Mouse (Mus musculus) hindbrain, embryonic 12.5 days (tissue): Measurements from ENCODE around the gene Nat9. TPM values are rescaled to one million over a fixed set of nuclear protein-coding genes. Genes with fewer than 3 reads are reported as not detected.

Experiments used
- ATAC-seq: fragments of 200-750 bp; cut with Nextera tagmentation; 2 replicates; pipeline ENCODE4 v1.8.0; 2017; ENCODE audit warnings: moderate TSS enrichment; ENCODE audit not compliant: low FRiP score
- H3K27ac ChIP-seq: fragments of 300-500 bp; sonication (generic); 2 replicates; pipeline ENCODE4 v1.5.1; 2016; ENCODE audit warnings: mild to moderate bottlenecking
- H3K27me3 ChIP-seq: fragments of 300-500 bp; sonication (generic); 2 replicates; pipeline ENCODE4 v1.6.1; 2016; ENCODE audit warnings: mild to moderate bottlenecking
- H3K36me3 ChIP-seq: fragments of 300-500 bp; sonication (generic); 2 replicates; pipeline ENCODE4 v1.6.1; 2016; ENCODE audit warnings: mild to moderate bottlenecking
- H3K4me1 ChIP-seq: fragments of 300-500 bp; sonication (generic); 2 replicates; pipeline ENCODE4 v1.6.1; 2016
- H3K4me2 ChIP-seq: fragments of 300-500 bp; sonication (generic); replicated peaks from 2 replicates; pipeline ENCODE4 v1.6.1; 2016; ENCODE audit warnings: mild to moderate bottlenecking
- H3K4me3 ChIP-seq: fragments of 300-500 bp; sonication (generic); 2 replicates; pipeline ENCODE4 v1.5.1; 2016; ENCODE audit warnings: mild to moderate bottlenecking
- H3K9ac ChIP-seq: fragments of 300-500 bp; sonication (generic); 2 replicates; pipeline ENCODE4 v1.6.1; 2016; ENCODE audit warnings: mild to moderate bottlenecking, moderate library complexity
- H3K9me3 ChIP-seq: fragments of 300-500 bp; sonication (generic); replicated peaks from 2 replicates; pipeline ENCODE4 v1.6.1; 2016; ENCODE audit warnings: mild to moderate bottlenecking
- WGBS: fragments of 180-500 bp; shearing (Covaris S2); methylation state at CpG from one replicate; pipeline ENCODE4 v1.1.7; 2016; 5-methylcytosine and 5-hydroxymethylcytosine counted together
- polyA plus RNA-seq: library from polyadenylated mRNA; unstranded; fragments of >200 nt; fragmentation: Nextera tagmentation; extraction: Ambion mirVana; gene quantifications from 2 replicates; pipeline ENCODE4 v1.2.1, GENCODE M21; 2016

Gene Nat9
- polyA plus RNA-seq, 1 experiment from 2014 or later, result 21.1 TPM

DNA sequence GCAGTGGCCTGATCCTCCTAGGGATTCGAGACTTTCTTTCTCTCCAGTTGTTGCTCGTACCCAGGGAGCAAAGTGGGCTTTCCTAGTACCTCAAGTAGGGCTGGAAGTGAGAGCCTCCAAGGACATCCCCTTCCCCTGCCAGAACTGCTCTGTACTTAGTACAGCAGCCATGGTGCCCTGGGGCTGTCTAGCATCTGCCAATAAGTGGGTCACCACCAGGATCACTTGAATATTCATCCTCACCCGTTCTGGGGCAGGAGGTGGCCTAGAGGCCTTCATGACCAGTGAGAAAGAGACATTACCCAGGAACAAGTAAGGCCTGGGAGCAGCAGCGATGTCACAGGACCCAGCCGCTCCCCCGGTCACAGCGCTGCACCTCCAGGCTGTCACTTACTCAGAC lies 22.3 kb upstream of the Nat9 start:
- Histone ChIP-seq H3K4me3 (no peak overlapping the region), H3K27ac (no peak overlapping the region), H3K27me3 (no peaks in the 10 kb centered on the region; the same call in 1 of the 2 replicates), H3K36me3 (peaks cover 7% of the 10 kb centered on the region), H3K9ac (no peak overlapping the region), H3K4me2 (no peak overlapping the region), H3K9me3 (no peaks in the 10 kb centered on the region), H3K4me1 (peaks cover 45% of the 10 kb centered on the region)
- ATAC-seq, result no peak
- 78% methylated on average over 7 of the region's 7 CpGs for WGBS

GRCm38 (mm10) chr11:115208776-115209732 lies 21.4 kb upstream of the Nat9 start:
- no peaks in the 10 kb centered on the region for H3K9me3 ChIP-seq
- WGBS, result 78% methylated on average over 25 of the region's 25 CpGs
- H3K27me3 ChIP-seq, result no peaks in the 10 kb centered on the region; the same call in 1 of the 2 replicates
- no peak overlapping the region for H3K4me2 ChIP-seq
- H3K4me3 ChIP-seq, result no peak overlapping the region
- H3K4me1 ChIP-seq, result peaks cover 42% of the 10 kb centered on the region
- H3K9ac ChIP-seq, result peak overlapping the region; percentile 23; the same call in 1 of the 2 replicates
- H3K27ac ChIP-seq, result no peak overlapping the region
- ATAC-seq, result no peak
- peaks cover 8% of the 10 kb centered on the region for H3K36me3 ChIP-seq

- no peak overlapping the region for H3K27ac ChIP-seq
- no peaks in the 10 kb centered on the region for H3K9me3 ChIP-seq
- no peaks in the 10 kb centered on the region; the same call in 1 of the 2 replicates for H3K27me3 ChIP-seq
- 69% methylated on average over 12 of the region's 12 CpGs for WGBS
- no peak overlapping the region for H3K4me3 ChIP-seq
- H3K9ac ChIP-seq, result no peak overlapping the region
- peaks cover 8% of the 10 kb centered on the region for H3K36me3 ChIP-seq
- no peak overlapping the region for H3K4me2 ChIP-seq
- ATAC-seq, result no peak
- H3K4me1 ChIP-seq, result peaks cover 39% of the 10 kb centered on the region
Measured at GRCm38 (mm10) chr11:115208126-115208525, 20.5 kb upstream of the Nat9 start.

- no peak overlapping the region for H3K27ac ChIP-seq
- H3K9me3 ChIP-seq, result no peaks in the 10 kb centered on the region
- no peaks in the 10 kb centered on the region; the same call in 1 of the 2 replicates for H3K27me3 ChIP-seq
- no peak overlapping the region for H3K4me3 ChIP-seq
- H3K9ac ChIP-seq, result no peak overlapping the region
- H3K4me1 ChIP-seq, result peaks cover 19% of the 10 kb centered on the region
- 87% methylated on average over 9 of the region's 9 CpGs for WGBS
- no peak overlapping the region for H3K4me2 ChIP-seq
- ATAC-seq, result no peak
- H3K36me3 ChIP-seq, result peaks cover 20% of the 10 kb centered on the region
Measured at GRCm38 (mm10) chr11:115202756-115203155, 15.1 kb upstream of the Nat9 start.

GRCm38 (mm10) chr11:115202316-115202715 lies 14.7 kb upstream of the Nat9 start:
- WGBS, result 15% methylated on average over 12 of the region's 12 CpGs
- no peak overlapping the region for H3K4me2 ChIP-seq
- H3K36me3 ChIP-seq, result peaks cover 22% of the 10 kb centered on the region

DNA sequence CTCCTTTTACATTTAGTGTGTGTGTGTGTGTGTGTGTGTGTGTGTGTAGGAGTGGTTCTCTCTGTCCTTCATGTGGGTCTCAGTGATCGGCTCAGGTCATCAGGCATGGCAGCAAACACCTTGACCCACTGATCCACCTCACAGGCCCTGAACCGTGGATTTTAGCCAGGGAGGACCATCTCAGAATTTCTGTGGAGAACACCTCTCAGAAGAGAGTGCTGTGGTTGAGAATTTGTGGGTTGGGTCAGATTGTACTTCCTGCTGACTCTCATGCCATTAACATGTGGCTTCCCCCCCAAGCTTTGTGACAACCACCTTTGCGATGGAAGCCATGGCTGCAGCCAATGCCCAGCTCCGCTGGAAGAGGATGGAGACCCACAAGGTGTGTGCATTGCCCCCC lies 12.9 kb upstream of the Nat9 start:
- no peak for ATAC-seq
- H3K4me1 ChIP-seq, result peaks cover 14% of the 10 kb centered on the region
- H3K27me3 ChIP-seq, result no peaks in the 10 kb centered on the region; the same call in 1 of the 2 replicates
- peaks cover 22% of the 10 kb centered on the region for H3K36me3 ChIP-seq
- H3K9ac ChIP-seq, result no peak overlapping the region
- no peak overlapping the region for H3K4me2 ChIP-seq
- 93% methylated on average over 4 of the region's 4 CpGs for WGBS
- no peak overlapping the region for H3K4me3 ChIP-seq
- no peak overlapping the region for H3K27ac ChIP-seq
- no peaks in the 10 kb centered on the region for H3K9me3 ChIP-seq

More at GRCm38 (mm10) chr11:115202316-115202715, 14.7 kb upstream of the Nat9 start:
- ATAC-seq, result peak; percentile 53; the same call in 1 of the 2 replicates
- no peak overlapping the region for H3K4me3 ChIP-seq
- no peaks in the 10 kb centered on the region; the same call in 1 of the 2 replicates for H3K27me3 ChIP-seq
- H3K4me1 ChIP-seq, result peaks cover 18% of the 10 kb centered on the region
- H3K9ac ChIP-seq, result no peak overlapping the region
- H3K9me3 ChIP-seq, result no peaks in the 10 kb centered on the region
- no peak overlapping the region for H3K27ac ChIP-seq

- no peak overlapping the region for H3K9ac ChIP-seq
- no peak overlapping the region for H3K27ac ChIP-seq
- WGBS, result 42% methylated on average over 12 of the region's 12 CpGs
- H3K4me1 ChIP-seq, result peaks cover 14% of the 10 kb centered on the region
- no peak overlapping the region for H3K4me3 ChIP-seq
- H3K27me3 ChIP-seq, result no peaks in the 10 kb centered on the region; the same call in none of the 2 replicates
- peaks cover 18% of the 10 kb centered on the region for H3K36me3 ChIP-seq
- H3K4me2 ChIP-seq, result no peak overlapping the region
- H3K9me3 ChIP-seq, result no peaks in the 10 kb centered on the region
- no peak for ATAC-seq
Measured at GRCm38 (mm10) chr11:115198932-115199384, 11.3 kb upstream of the Nat9 start.

DNA sequence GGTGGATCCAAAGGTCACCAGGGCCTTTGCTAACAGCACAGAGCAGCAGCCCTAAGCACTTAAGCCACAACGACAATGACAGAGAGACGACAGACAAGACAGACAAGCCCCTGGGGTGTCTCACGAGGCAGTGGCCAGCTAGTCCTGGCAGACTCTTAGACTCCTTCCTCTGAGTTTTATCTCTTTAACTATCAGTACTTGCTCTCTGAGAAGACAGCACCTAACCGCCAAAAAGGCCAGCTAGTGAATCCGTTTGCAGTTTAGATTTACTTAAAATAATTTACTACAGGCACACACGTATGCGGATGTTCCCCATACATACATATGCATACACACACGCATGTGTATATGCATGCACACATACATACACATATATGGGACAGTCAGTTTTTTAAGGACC lies 9.9 kb upstream of the Nat9 start:
- WGBS, result 78% methylated on average over 8 of the region's 8 CpGs
- H3K9ac ChIP-seq, result no peak overlapping the region
- ATAC-seq, result no peak
- H3K4me1 ChIP-seq, result peaks cover 10% of the 10 kb centered on the region
- H3K4me3 ChIP-seq, result no peak overlapping the region
- H3K4me2 ChIP-seq, result no peak overlapping the region
- H3K27ac ChIP-seq, result no peak overlapping the region
- no peaks in the 10 kb centered on the region for H3K9me3 ChIP-seq
- peaks cover 18% of the 10 kb centered on the region for H3K36me3 ChIP-seq
- no peaks in the 10 kb centered on the region; the same call in none of the 2 replicates for H3K27me3 ChIP-seq

- Histone ChIP-seq H3K36me3 (peaks cover 9% of the 10 kb centered on the region), H3K4me2 (no peak overlapping the region), H3K9ac (no peak overlapping the region), H3K4me3 (no peak overlapping the region), H3K27ac (no peak overlapping the region), H3K4me1 (peaks cover 7% of the 10 kb centered on the region), H3K9me3 (no peaks in the 10 kb centered on the region), H3K27me3 (no peaks in the 10 kb centered on the region; the same call in 1 of the 2 replicates)
- no peak for ATAC-seq
- WGBS, result 91% methylated on average over 5 of the region's 5 CpGs
Measured at GRCm38 (mm10) chr11:115195933-115196332, 8.3 kb upstream of the Nat9 start.

DNA sequence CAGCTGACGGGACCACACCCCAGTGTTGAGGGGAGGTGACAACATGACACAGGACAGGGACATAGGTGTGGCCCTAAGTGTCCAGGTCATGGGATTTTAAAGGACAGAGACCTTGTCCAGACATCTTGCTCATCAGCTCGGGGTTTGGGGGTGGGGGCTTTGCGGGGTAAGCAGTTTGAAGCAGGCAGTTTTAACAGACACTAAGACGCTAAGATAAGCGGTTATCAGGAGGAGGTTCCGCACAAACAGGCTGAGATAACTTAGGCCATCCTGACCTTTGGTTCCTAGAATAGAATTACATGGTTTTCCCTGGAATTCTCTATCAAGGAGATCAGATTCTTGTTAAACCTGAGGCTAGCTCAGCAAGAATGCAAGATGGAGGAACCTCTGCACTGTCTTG lies 7.0 kb upstream of the Nat9 start:
- ATAC-seq, result no peak
- H3K27me3 ChIP-seq, result no peaks in the 10 kb centered on the region; the same call in 1 of the 2 replicates
- WGBS, result 89% methylated on average over 6 of the region's 6 CpGs

DNA sequence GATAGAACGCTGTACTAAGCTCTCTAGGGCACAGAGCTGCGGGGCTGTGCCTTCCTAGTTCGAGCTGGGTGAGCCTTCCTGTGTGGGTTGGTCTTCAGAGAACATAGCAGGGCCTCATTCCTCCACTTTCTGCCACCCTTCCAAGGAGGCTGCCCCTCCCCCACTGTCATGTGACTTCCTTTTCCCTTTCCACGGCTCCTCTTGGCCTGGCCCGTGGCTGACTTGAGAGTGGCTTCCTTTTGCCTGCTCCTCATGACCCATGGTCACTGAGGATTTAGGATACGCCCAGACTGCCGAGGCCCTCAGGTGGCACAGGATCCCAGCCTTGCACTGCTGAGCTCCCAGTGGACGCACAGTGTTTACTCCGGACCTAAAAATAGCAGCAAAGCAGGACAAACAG lies 4.5 kb upstream of the Nat9 start:
- Histone ChIP-seq H3K4me3 (no peak overlapping the region), H3K4me2 (no peak overlapping the region), H3K9me3 (no peaks in the 10 kb centered on the region), H3K36me3 (peaks cover 4% of the 10 kb centered on the region; the same call in 1 of the 2 replicates), H3K27me3 (no peaks in the 10 kb centered on the region; the same call in 1 of the 2 replicates), H3K9ac (no peak overlapping the region), H3K27ac (no peak overlapping the region), H3K4me1 (peaks cover 9% of the 10 kb centered on the region)
- 75% methylated on average over 9 of the region's 9 CpGs for WGBS
- no peak for ATAC-seq

More for the DNA sequence above, 7.0 kb upstream of the Nat9 start:
- Histone ChIP-seq H3K36me3 (peaks cover 9% of the 10 kb centered on the region), H3K4me1 (peaks cover 7% of the 10 kb centered on the region), H3K4me3 (no peak overlapping the region), H3K4me2 (no peak overlapping the region), H3K9ac (no peak overlapping the region), H3K9me3 (no peaks in the 10 kb centered on the region), H3K27ac (no peak overlapping the region)

DNA sequence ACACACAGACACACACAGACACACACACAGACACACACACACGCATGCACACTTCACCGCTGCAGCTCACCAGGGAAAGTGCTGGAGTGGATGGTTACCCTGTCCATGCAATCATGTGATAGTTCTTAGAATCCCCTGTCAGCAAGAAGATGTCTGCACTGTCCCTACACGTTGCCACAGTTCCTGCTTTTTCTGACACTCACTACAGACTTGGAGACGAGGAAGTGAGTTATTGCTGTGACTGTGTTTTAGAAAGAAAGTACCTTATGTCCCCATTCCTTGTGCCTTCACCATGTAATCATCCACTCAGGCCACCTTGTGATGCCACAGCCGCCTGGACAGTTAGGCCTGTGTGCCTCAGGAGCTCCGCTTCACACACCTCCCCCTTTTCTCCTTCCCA lies 1.6 kb upstream of the Nat9 start:
- no peak overlapping the region for H3K4me2 ChIP-seq
- 90% methylated on average over 6 of the region's 6 CpGs for WGBS
- H3K4me3 ChIP-seq, result no peak overlapping the region
- H3K36me3 ChIP-seq, result peaks cover 4% of the 10 kb centered on the region; the same call in 1 of the 2 replicates
- H3K4me1 ChIP-seq, result peaks cover 18% of the 10 kb centered on the region
- no peak overlapping the region for H3K9ac ChIP-seq
- H3K9me3 ChIP-seq, result no peaks in the 10 kb centered on the region
- no peaks in the 10 kb centered on the region for H3K27me3 ChIP-seq
- ATAC-seq, result no peak
- no peak overlapping the region for H3K27ac ChIP-seq
